Mouse (Mus musculus) gastrocnemius, postnatal 36 days (tissue): ENCODE measurements at regions not wholly inside any gene's neighbourhood (a gene's known extent, or its start where the extent isn't known, plus 50 kb on each side); places are given as distances from the start of the nearest gene placed in this dataset.

Source experiments
- DNase-seq, 2 experiments: peaks; one replicate each; pipeline ENCODE4 v3.0.0; 2022
- intact Hi-C: fragments of 180-260 bp; cut with DNase I; formaldehyde crosslinking; loops from one replicate; pipeline ENCODE4 v1.15.1; 2025

GRCm38 (mm10) chr12:38928786-38929351 lies 149.7 kb downstream of the Etv1 start:
- no peak for DNase-seq
- intact Hi-C loops = no loop called here

DNA sequence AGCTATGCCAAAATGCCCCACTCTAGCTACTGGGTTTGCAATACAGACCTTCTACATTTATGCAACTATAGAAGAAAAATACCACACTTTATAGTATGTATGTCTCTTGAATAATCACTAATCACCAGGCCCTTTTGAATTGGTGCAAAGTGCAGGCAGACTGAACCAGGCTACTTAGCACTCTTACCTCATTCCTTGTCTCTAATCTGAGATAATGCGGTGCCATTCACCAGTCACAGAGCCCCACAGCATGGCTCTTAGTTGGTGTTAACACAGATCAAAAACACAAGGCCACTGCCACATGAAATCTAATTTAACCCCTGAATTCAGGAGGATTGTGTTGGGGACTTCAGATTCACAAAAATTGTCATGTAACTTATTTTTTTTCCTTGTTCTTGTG lies 150.5 kb downstream of the Etv1 start:
- DNase-seq = no peak
- intact Hi-C loops = no loop called here

GRCm38 (mm10) chr12:38931769-38932168 lies 152.6 kb downstream of the Etv1 start:
- no peak for DNase-seq
- intact Hi-C loops = no loop called here

GRCm38 (mm10) chr12:38959605-38960004 lies 180.4 kb downstream of the Etv1 start:
- intact Hi-C loops = no loop called here

GRCm38 (mm10) chr12:38962302-38962701 lies 183.1 kb downstream of the Etv1 start:
- no peak for DNase-seq
- intact Hi-C loops = no loop called here

More at GRCm38 (mm10) chr12:38959605-38960004, 180.4 kb downstream of the Etv1 start:
- no peak for DNase-seq

DNA sequence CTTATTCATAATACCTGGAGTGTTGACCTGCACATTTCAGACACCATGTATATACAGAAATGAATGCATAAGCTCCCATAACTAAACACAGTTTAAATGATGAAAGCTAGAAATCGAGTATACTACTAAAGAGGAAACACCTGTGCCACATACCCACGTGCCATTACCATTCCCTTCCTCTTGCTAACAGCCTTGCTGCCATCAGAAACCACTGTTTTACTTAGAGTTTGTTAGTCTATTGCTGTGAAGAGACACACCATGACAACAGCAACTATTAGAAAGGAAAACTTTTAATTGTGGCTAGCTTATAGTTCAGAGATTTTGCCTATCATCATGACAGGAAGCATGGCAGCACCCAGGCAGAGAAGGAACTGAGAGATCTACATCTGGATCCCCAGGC lies 191.2 kb downstream of the Etv1 start:
- no peak for DNase-seq
- intact Hi-C loops = no loop called here

DNA sequence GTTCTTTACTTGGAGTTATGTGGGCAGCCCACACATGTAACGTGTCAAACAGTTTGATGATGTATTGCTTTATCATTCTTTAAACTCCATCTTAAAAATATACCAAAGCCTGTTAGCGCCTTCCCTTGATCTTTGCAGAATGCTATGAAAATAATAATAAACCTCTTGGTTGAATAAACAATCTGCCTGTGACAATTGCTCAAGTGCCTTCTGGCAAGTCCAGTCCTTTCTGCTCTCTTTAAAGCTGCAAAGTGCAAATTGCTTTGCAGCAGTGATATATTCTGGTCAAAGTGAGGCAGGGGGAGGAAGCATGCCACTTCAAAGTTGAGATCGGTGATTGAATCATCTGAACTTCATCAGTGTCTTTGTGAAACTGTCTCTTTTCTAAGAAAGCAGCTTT lies 193.0 kb downstream of the Etv1 start:
- DNase-seq = no peak
- intact Hi-C loops = no loop called here

- intact Hi-C loops = no loop called here
- no peak for DNase-seq
Observed at GRCm38 (mm10) chr12:38975508-38975907, 196.3 kb downstream of the Etv1 start.

DNA sequence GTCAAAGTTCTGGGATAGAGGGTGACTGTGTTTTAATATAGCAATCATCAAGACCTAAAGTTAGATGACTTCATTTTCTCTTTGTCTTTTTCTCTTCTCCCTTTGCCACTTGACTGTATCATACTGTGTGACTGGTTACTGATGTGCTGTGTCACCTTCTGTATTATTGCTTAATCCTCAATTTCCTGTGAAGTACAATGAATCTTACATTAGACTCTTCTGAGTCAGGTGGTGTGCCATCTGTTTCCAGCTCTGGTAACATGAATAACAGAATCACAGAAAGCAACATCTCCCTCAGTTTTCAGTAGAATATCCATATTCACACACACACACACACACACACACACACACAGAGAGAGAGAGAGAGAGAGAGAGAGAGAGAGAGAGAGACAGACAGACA lies 203.2 kb downstream of the Etv1 start:
- no peak for DNase-seq
- intact Hi-C loops = no loop called here

GRCm38 (mm10) chr12:38985909-38986308 lies 206.7 kb downstream of the Etv1 start:
- DNase-seq = no peak
- intact Hi-C loops = no loop called here

DNA sequence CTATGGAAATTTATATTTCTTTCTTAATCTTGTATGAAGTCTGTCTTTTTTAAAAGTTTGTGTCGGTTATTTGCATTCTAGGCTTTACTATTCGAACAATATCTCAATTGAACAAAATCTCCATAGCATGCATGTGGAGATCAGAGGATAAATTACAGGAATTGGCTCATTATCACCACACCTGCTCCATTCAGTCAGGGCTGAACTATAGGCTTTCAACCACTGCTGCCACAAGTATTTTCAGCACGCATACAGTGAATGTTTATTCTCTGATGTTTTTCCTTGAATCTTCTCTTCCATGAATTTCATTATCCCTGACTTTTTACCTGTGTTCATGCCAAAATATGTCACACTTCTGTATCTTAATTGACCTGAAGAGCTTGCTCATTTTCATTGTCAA lies 207.2 kb downstream of the Etv1 start:
- DNase-seq = no peak
- intact Hi-C loops = no loop called here

DNA sequence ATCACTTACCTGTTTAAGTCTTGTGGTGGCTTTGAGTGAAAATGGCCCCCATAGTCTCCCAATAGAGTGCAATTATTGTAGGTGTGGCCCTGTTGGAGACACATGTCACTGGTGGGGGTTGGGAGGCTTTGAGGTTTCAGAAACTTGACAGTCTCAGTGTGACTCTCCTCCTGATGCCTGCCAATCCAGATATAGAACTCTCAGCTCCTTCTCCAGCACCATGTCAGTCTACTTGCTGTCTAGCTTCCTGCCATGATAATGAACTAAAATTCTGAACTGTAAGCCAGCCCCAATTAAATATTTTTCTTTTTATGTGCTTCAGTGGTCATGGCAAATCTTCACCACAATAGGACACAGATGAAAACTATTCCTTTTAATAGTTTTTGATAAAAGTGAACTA lies 208.1 kb downstream of the Etv1 start:
- no peak for DNase-seq
- intact Hi-C loops = no loop called here

GRCm38 (mm10) chr12:38987819-38988218 lies 208.6 kb downstream of the Etv1 start:
- DNase-seq = no peak
- intact Hi-C loops = no loop called here

DNA sequence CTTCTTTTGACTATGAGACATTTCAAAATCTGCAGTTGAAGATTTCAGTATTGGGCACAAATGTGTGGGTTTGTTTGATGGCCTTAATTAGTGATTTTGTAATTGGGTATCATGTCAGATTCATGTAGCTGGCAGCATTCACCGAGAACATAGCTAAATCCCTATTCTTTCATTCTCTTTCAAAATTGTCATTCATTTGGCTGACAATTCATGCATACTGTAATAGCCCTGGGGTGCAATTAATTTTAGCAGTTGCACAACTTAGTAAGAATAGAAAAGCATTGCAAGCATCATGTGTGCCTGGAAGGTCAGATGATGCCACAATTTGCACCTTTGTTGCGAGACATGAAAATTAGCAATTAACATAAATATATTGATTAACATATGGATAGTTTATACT lies 248.0 kb downstream of the Etv1 start:
- no peak for DNase-seq
- intact Hi-C loops = no loop called here

- DNase-seq = no peak
- intact Hi-C loops = no loop called here
Observed at GRCm38 (mm10) chr12:39027948-39028347, 248.8 kb downstream of the Etv1 start.

DNA sequence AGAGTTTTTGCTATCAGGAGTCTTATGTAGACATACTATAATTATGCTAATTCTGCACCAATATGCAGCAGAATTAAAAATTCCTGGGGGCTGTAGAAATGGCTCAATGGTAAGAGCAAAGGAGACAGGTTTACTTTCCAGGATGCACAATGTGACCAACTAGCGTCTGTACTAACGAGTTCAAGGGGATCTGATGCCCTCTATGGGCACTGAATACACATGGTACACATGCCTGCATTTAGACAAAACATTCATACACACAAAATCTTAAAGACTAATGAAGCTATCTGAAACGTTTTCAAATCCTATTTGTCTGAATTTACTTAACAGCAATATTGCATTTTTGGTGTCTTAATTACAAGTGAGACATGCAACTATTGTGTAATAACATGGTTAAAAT lies 254.8 kb downstream of the Etv1 start:
- intact Hi-C loops = no loop called here
- no peak for DNase-seq

- intact Hi-C loops = no loop called here
- no peak for DNase-seq
Observed at GRCm38 (mm10) chr12:39036466-39037037, 257.4 kb downstream of the Etv1 start.

DNA sequence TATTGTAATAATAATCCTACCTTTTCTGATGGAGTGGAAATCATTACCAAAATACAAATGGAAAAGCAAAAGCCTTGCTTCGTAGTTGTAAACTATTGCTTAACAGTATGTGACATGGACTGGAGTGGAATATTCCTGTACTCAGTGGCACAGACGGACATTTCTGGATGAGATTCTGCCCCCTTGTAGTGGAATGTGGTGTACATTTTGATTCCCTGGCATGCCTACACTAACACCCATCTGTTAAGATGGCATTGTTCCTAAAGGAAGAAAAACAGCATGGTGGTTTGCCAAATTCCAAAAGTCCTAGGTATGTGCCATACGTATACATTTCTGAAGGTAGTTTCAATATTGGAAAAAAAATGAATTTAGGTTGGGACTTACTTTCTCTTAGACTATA lies 258.9 kb downstream of the Etv1 start:
- intact Hi-C loops = no loop called here
- no peak for DNase-seq

DNA sequence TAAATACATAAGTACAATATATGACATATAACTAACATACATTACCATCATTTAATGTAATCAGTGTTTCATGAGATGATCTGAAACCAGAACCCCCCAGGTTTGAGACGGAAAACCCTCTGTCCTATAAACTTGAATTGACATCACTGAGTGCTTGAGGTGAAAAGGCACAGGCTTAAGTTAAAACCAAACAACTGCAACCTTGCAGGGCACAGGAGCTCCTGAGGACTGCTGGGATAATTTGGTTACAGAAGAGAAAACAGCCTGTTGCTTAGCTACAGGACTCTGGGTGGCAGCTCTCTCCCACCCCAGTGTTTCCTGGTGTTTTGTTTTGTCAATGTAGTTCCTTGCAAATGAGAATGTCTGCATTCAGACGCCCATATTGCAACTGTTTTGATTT lies 259.5 kb downstream of the Etv1 start:
- no peak for DNase-seq
- intact Hi-C loops = no loop called here

DNA sequence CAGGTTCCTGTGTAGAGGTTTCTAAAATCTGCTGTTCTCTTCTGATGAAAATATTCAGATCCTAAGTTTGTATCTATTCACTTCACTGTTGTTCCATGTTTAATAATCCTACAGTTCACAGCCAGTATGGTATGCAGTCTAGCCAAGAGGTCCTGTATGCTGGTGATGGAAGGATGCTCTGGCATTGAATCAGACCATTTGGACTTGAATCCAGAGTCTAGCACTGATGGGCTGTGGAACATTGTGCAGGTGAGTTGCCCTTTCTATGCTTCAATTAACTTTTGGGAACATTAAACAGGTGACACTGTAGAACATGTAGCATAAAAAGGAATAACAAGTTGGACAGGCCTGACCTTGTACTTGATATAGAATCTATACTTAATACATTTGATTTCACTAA lies 267.9 kb downstream of the Etv1 start:
- no peak for DNase-seq
- intact Hi-C loops = loop anchor here (5.0 kb wide), 1 partner anchor 445 kb away; no protein-coding TSS in a partner anchor

- DNase-seq = no peak
- intact Hi-C loops = loop anchor here (5.0 kb wide), 1 partner anchor 444 kb away; no protein-coding TSS in a partner anchor
Observed at GRCm38 (mm10) chr12:39048441-39048840, 269.3 kb downstream of the Etv1 start.

- DNase-seq = no peak
- intact Hi-C loops = loop anchor here (5.0 kb wide), 1 partner anchor 443 kb away; no protein-coding TSS in a partner anchor
Observed at GRCm38 (mm10) chr12:39048958-39049357, 269.8 kb downstream of the Etv1 start.
